Mouse (Mus musculus) forebrain, embryonic 13.5 days (tissue): ENCODE data around the gene Cbs. TPM values are rescaled to one million over a fixed set of nuclear protein-coding genes. Genes with fewer than 3 reads are reported as not detected.
"Not testable (repeated sequence)": the region's sequence is repeated elsewhere in the genome, so short reads cannot be mapped to it uniquely, and the experiment has no call there.

ENCODE experiments used
- ATAC-seq: fragments of 200-750 bp; cut with Nextera tagmentation; 2 replicates; pipeline ENCODE4 v1.8.0; 2017
- H3K27ac ChIP-seq: fragments of 300-500 bp; sonication (generic); 2 replicates; pipeline ENCODE4 v1.5.1; 2015; ENCODE audit warnings: inconsistent platforms, mild to moderate bottlenecking, moderate library complexity
- H3K27me3 ChIP-seq: fragments of 300-500 bp; sonication (generic); 2 replicates; pipeline ENCODE4 v1.6.1; 2015; ENCODE audit warnings: mild to moderate bottlenecking, inconsistent platforms
- H3K36me3 ChIP-seq: fragments of 300-500 bp; sonication (generic); 2 replicates; pipeline ENCODE4 v1.6.1; 2015; ENCODE audit warnings: mild to moderate bottlenecking, inconsistent platforms; ENCODE audit not compliant: poor library complexity, severe bottlenecking
- H3K4me1 ChIP-seq: fragments of 300-500 bp; sonication (generic); 2 replicates; pipeline ENCODE4 v1.6.1; 2015; ENCODE audit warnings: inconsistent platforms
- H3K4me2 ChIP-seq: fragments of 300-500 bp; sonication (generic); 2 replicates; pipeline ENCODE4 v1.6.1; 2015; ENCODE audit warnings: inconsistent platforms, mild to moderate bottlenecking, moderate library complexity
- H3K4me3 ChIP-seq: fragments of 300-500 bp; sonication (generic); 2 replicates; pipeline ENCODE4 v1.5.1; 2015; ENCODE audit warnings: mild to moderate bottlenecking, inconsistent platforms
- H3K9ac ChIP-seq: fragments of 300-500 bp; sonication (generic); 2 replicates; pipeline ENCODE4 v1.6.1; 2015; ENCODE audit warnings: mild to moderate bottlenecking, inconsistent platforms
- H3K9me3 ChIP-seq: fragments of 300-500 bp; sonication (generic); replicated peaks from 2 replicates; pipeline ENCODE4 v1.6.1; 2016; ENCODE audit warnings: inconsistent platforms
- WGBS: fragments of 180-500 bp; shearing (Covaris S2); methylation state at CpG from one replicate; pipeline ENCODE4 v1.1.7; 2015; 5-methylcytosine and 5-hydroxymethylcytosine counted together
- polyA plus RNA-seq: library from polyadenylated mRNA; unstranded; fragments of >200 nt; fragmentation: Nextera tagmentation; extraction: Ambion mirVana; gene quantifications from 2 replicates; pipeline ENCODE4 v1.2.1, GENCODE M21; 2015

Cbs gene
- polyA plus RNA-seq, 1 experiment from 2014 or later, result 5.3 TPM

- 36% methylated on average over 4 of the region's 4 CpGs for WGBS
- H3K4me3 ChIP-seq, result no peak overlapping the region
- H3K9me3 ChIP-seq, result no peaks in the 10 kb centered on the region
Observed at GRCm38 (mm10) chr17:31639651-31640050, 2.6 kb upstream of the Cbs start.

DNA sequence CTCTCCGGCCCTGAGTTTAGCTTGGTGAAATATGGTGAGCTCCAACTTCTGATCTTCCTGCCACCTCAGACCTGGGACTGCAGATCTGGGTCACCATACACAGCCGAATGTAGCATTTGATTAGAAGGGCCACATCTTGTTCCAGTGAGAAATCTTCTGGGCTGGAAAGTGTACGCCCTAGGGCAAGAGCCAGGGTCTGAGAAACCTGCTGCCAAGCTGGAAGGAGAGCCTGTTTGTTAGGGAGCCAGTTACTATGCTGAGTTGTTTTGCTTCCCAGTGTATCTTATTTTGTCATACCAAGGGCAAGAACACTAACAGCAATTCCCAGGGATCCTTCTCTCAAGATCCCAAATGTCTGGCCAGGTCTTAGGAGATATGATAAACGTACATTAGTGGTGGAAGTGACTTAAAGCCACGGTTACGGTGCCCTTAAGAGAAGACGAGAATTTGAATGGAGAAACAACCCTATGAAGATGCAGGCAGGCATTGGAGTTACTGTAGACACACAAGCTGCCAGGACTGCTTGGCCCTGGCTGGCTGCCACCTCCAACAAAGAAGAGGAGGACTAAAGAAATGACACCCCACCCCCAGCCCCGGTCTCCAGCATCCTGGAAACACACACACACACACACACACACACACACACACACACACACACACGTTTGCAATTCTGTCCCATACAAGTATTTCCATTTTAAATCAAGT, 980 bp upstream of the Cbs start:
- H3K36me3 ChIP-seq, result no peaks in the 10 kb centered on the region
- whole genome bisulfite sequencing, result 35% methylated on average over 9 of the region's 9 CpGs

More at GRCm38 (mm10) chr17:31639651-31640050, 2.6 kb upstream of the Cbs start:
- Histone ChIP-seq H3K9ac (no peak overlapping the region), H3K27me3 (peaks cover 24% of the 10 kb centered on the region), H3K36me3 (no peaks in the 10 kb centered on the region), H3K4me2 (no peak overlapping the region), H3K27ac (no peak overlapping the region), H3K4me1 (peaks cover 30% of the 10 kb centered on the region)
- ATAC-seq, result no peak

DNA sequence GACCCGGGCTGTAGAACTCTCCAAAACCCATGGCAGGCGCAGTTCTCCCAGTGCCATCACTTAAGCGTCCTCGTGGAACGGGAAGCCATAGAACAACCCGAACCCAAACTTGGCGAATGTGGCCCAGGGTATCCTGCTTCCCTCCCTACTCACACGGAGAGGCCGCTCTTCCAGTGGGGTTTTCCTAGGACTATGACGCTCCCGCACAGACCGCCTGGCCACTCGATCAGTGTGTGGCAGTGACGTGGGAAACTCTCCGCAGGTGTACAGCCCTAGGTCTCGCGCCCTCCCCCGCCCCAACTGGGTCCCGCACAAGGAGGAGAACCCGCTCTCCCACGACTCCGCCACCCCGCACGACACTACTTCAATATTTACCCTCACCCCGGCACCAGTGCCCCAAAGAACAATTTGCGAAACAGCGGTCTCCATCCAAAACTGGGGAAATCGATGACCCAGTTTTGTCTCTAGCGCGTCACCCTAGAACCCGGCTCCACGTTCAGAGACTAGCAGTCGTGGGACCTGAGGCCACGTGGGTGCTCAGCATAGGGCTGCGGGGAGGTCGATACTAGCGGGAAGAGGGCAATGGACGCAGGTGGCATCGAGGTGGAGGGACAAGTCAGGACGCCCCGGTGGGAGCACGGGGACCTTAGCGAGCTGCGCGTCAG, 629 bp downstream of the Cbs start:
- 4% methylated on average over 45 of the region's 45 CpGs for WGBS
- H3K36me3 ChIP-seq, result no peaks in the 10 kb centered on the region
- H3K4me2 ChIP-seq, result peak overlapping the region; percentile 96
- no peaks in the 10 kb centered on the region for H3K9me3 ChIP-seq
- peak overlapping the region; percentile 53 for H3K4me3 ChIP-seq
- peaks cover 24% of the 10 kb centered on the region for H3K27me3 ChIP-seq
- H3K9ac ChIP-seq, result peak overlapping the region; percentile 68
- peak; percentile 40; the same call in 1 of the 2 replicates for ATAC-seq
- no peak overlapping the region for H3K27ac ChIP-seq
- H3K4me1 ChIP-seq, result peaks cover 30% of the 10 kb centered on the region

More for the DNA sequence above, 980 bp upstream of the Cbs start:
- ATAC-seq, result peak; percentile 41; the same call in 1 of the 2 replicates
- Histone ChIP-seq H3K27ac (peak overlapping the region; percentile 81), H3K27me3 (peaks cover 24% of the 10 kb centered on the region), H3K4me3 (0 out of 2 replicates have a peak overlapping the region, but pooled peaks have one; percentile 53), H3K4me2 (peak overlapping the region; percentile 96), H3K9ac (no peak overlapping the region), H3K4me1 (peaks cover 30% of the 10 kb centered on the region), H3K9me3 (no peaks in the 10 kb centered on the region)

- Histone ChIP-seq H3K4me1 (peaks cover 30% of the 10 kb centered on the region), H3K9ac (no peak overlapping the region), H3K27ac (no peak overlapping the region), H3K27me3 (peaks cover 24% of the 10 kb centered on the region), H3K4me3 (0 out of 2 replicates have a peak overlapping the region, but pooled peaks have one; percentile 53), H3K36me3 (no peaks in the 10 kb centered on the region), H3K4me2 (peak overlapping the region; percentile 96), H3K9me3 (no peaks in the 10 kb centered on the region)
- ATAC-seq, result no peak
- 71% methylated on average over 11 of the region's 11 CpGs for WGBS
Observed at GRCm38 (mm10) chr17:31635781-31636180, 1.3 kb downstream of the Cbs start.

DNA sequence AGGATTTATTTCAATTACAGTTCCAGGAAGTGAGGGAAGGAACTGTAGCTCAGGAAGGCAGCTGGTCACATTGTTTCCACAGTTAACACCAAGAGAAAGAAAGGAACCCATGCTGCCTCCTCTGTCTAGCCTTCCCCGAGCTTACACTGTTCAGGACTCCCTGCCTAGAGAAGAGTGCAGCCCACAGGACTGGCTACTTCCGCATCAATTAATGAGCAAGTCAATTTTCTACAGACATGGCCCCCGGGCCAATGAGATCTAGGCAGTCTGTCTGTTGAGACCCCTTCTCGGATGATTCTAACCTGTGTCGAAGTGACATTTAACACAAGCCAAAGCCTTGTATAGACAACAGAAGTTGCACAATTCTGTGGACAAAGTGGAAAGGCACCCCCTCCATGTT, 2.1 kb downstream of the Cbs start:
- Histone ChIP-seq H3K9ac (no peak overlapping the region), H3K9me3 (no peaks in the 10 kb centered on the region), H3K4me1 (peaks cover 29% of the 10 kb centered on the region), H3K4me3 (no peak overlapping the region), H3K27me3 (peaks cover 24% of the 10 kb centered on the region), H3K4me2 (no peak overlapping the region), H3K27ac (no peak overlapping the region), H3K36me3 (no peaks in the 10 kb centered on the region)
- 70% methylated on average over 5 of the region's 5 CpGs for WGBS
- no peak for ATAC-seq

GRCm38 (mm10) chr17:31633007-31633406, 4.0 kb downstream of the Cbs start:
- Histone ChIP-seq H3K4me3 (no peak overlapping the region), H3K27me3 (peaks cover 24% of the 10 kb centered on the region), H3K27ac (no peak overlapping the region), H3K4me1 (peaks cover 23% of the 10 kb centered on the region), H3K9ac (no peak overlapping the region), H3K36me3 (no peaks in the 10 kb centered on the region), H3K4me2 (no peak overlapping the region), H3K9me3 (no peaks in the 10 kb centered on the region)
- WGBS, result 78% methylated on average over 6 of the region's 6 CpGs
- no peak for ATAC-seq

GRCm38 (mm10) chr17:31631081-31631800, 5.8 kb downstream of the Cbs start:
- WGBS, result 89% methylated on average over 10 of the region's 10 CpGs
- Histone ChIP-seq H3K4me1 (peaks cover 5% of the 10 kb centered on the region), H3K27ac (no peak overlapping the region), H3K9ac (no peak overlapping the region), H3K4me3 (no peak overlapping the region), H3K9me3 (no peaks in the 10 kb centered on the region), H3K27me3 (peaks cover 15% of the 10 kb centered on the region), H3K36me3 (no peaks in the 10 kb centered on the region), H3K4me2 (no peak overlapping the region)
- no peak for ATAC-seq

- H3K27ac ChIP-seq, result no peak overlapping the region
- ATAC-seq, result no peak
- no peaks in the 10 kb centered on the region for H3K27me3 ChIP-seq
- no peak overlapping the region for H3K9ac ChIP-seq
- H3K4me2 ChIP-seq, result no peak overlapping the region
- no peaks in the 10 kb centered on the region for H3K36me3 ChIP-seq
- WGBS, result 87% methylated on average over 2 of the region's 2 CpGs
- H3K4me3 ChIP-seq, result no peak overlapping the region
- H3K4me1 ChIP-seq, result no peaks in the 10 kb centered on the region
- H3K9me3 ChIP-seq, result no peaks in the 10 kb centered on the region
Observed at GRCm38 (mm10) chr17:31627961-31628360, 9.1 kb downstream of the Cbs start.

- 92% methylated on average over 4 of the region's 4 CpGs for WGBS
- no peaks in the 10 kb centered on the region for H3K36me3 ChIP-seq
- no peak overlapping the region for H3K4me2 ChIP-seq
- no peak for ATAC-seq
- H3K27me3 ChIP-seq, result no peaks in the 10 kb centered on the region
- no peak overlapping the region for H3K27ac ChIP-seq
- no peaks in the 10 kb centered on the region for H3K4me1 ChIP-seq
- no peak overlapping the region for H3K4me3 ChIP-seq
- no peak overlapping the region for H3K9ac ChIP-seq
- no peaks in the 10 kb centered on the region for H3K9me3 ChIP-seq
Observed at GRCm38 (mm10) chr17:31623101-31623500, 13.9 kb downstream of the Cbs start.

DNA sequence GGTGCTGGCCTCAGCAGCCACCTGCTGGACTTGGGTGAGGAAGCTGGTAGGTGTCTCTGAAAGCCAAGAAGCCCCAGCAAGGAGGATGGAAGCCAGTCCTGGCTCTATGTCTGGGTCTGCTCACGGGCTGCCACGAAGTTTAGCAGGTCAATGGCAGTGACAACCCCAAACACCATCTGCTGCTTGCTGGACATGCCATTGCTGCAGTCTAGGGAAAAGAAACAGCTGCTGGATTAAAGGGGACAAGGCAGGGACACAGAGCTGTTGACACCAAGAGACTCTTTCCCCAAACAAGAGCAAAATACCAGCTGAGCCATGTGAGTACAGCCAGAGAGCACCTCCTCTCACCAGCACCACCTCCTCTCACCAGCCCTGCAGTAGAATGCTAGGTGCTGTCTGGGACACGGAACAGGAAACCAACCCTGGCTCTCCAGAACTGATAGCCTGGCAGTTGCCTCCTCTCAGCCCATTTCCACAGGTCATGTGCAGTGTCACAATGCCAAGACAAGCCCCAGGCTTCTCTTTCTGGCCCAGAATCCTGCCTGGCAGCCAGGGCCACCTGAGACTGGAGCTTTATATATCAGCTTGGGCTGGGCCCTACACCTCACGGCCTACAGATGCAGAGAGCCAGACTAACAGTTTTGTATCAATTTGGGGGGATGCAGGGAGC, 23.8 kb downstream of the Cbs start:
- Histone ChIP-seq H3K4me3 (no peak overlapping the region), H3K4me1 (no peaks in the 10 kb centered on the region), H3K36me3 (no peaks in the 10 kb centered on the region), H3K27me3 (no peaks in the 10 kb centered on the region), H3K27ac (no peak overlapping the region), H3K9ac (no peak overlapping the region), H3K9me3 (no peaks in the 10 kb centered on the region), H3K4me2 (no peak overlapping the region)
- ATAC-seq, result no peak
- WGBS, result 91% methylated on average over 4 of the region's 4 CpGs

DNA sequence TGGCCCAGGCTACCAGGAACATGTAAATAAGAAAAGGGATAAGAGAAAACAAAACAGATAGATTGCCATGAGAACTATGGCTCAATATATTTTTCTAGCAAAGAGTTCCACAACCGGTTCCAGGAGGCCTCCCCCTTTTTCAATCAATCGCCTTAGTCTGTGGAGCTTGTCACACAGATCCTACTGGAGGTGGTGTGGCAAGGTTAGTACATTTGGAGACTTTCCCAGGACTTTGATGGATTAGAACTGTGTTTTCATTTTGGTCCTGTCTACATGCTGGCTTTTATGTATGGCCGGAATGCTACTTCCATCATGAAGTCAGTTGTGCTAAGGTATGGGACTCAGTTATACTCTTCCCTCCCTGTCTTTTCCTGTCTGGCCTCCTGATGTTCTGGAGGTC, 27.1 kb downstream of the Cbs start:
- no peak overlapping the region for H3K27ac ChIP-seq
- H3K4me1 ChIP-seq, result no peaks in the 10 kb centered on the region
- WGBS, result 94% methylated on average over 3 of the region's 3 CpGs
- no peak overlapping the region for H3K4me3 ChIP-seq
- no peaks in the 10 kb centered on the region for H3K9me3 ChIP-seq
- no peak for ATAC-seq
- no peak overlapping the region for H3K9ac ChIP-seq
- peaks cover 19% of the 10 kb centered on the region for H3K36me3 ChIP-seq
- H3K4me2 ChIP-seq, result no peak overlapping the region
- H3K27me3 ChIP-seq, result no peaks in the 10 kb centered on the region

DNA sequence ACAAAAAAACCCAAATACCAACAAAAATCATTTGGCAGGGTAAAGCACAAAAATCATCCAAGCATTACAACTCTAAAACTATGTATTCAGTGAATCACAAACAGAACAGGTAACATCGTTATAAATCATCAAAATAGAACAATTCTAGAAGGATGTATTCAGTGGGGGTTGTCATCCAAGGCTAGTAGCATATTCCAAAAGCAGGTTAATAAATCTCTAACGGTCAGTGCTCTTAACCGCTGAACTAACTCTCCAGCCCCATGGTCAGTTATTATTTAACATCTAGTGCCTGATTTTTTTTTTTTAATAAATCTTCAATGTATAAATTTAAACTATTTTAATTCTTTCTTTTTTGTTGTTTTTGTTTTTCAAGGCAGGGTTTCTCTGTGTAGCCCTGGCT, 27.9 kb downstream of the Cbs start:
- not testable (repeated sequence) for H3K27me3 ChIP-seq, H3K9me3 ChIP-seq, ATAC-seq, H3K4me3 ChIP-seq, H3K9ac ChIP-seq, H3K27ac ChIP-seq, H3K4me2 ChIP-seq, H3K4me1 ChIP-seq
- WGBS, result 97% methylated on average over 3 of the region's 3 CpGs
- peaks cover 27% of the 10 kb centered on the region for H3K36me3 ChIP-seq
